Mouse (Mus musculus): ENCODE measurements around the gene Snapc2. TPM values are rescaled to one million over a fixed set of nuclear protein-coding genes. Genes with fewer than 3 reads are reported as not detected.

Gene Snapc2
- total and polyA plus RNA-seq, 2 experiments from 2014 or later: 26.7 to 84.9 TPM

DNA sequence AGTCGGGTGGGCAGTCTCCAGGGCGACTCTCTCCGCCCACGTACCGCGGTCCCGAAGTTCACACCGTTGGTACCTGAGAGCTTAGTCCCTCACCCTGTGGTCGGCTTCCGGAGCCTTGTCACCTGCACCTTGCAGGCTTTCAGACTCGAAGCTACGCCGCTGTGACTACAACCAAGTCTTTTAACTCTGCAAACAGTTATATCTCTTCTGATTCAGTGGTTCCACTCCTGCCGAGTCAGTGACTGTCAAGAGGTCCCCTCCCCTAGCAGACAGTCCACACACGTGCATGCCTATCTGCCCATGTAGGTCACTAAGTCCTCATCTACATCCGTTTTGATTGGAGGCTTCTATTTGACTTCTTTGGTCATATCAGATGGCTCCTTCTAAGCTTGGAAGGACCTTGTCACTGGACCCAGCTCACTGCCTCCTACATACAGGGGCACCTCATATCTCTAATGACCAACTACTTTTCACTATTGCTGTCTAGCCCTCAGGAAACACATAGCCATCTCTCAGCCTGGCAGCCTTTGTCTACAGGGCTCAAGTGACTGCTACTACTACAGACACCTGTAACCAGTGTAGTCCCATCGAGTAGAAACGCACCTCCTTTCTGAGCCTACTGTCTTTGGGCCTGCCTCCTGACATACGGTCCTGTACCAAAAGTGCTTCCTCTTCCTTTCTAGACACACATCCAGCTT lies 13.5 kb upstream of the Snapc2 start:
- peak; percentile 7; the same call in 1 of the 2 replicates for ATAC-seq (ENCODE audit: insufficient read depth, low read depth)
- no peak for DNase-seq (ENCODE audit: low spot score)
- 8% methylated on average over 19 of the region's 19 CpGs for WGBS
- no peaks in the 10 kb centered on the region for H3K9me3 ChIP-seq (replicated peaks; ENCODE audit: control insufficient read depth, low read length)
- peak overlapping the region; percentile 83 for H3K9ac ChIP-seq (replicated peaks; ENCODE audit: low read depth, low read length)
- TF ChIP-seq CTCF (IDR thresholded peaks at IDR 0.05; ENCODE audit: low read depth): no peak
- no peak for TF ChIP-seq EP300 (IDR thresholded peaks at IDR 0.05; ENCODE audit: low read depth)
- peak overlapping the region; percentile 96 for H3K27ac ChIP-seq (ENCODE audit: low read depth)
- peak overlapping the region; percentile 91 for H3K4me2 ChIP-seq (ENCODE audit: low read depth, low read length)
- H3K4me1 ChIP-seq (ENCODE audit: control insufficient read depth, insufficient read depth): peaks cover 22% of the 10 kb centered on the region
- peak overlapping the region; percentile 92 for H3K4me3 ChIP-seq (ENCODE audit: low read depth, low read length)
- H3K27me3 ChIP-seq (ENCODE audit: control insufficient read depth, insufficient read depth, low read length): no peaks in the 10 kb centered on the region
- H3K36me3 ChIP-seq (replicated peaks; ENCODE audit: control insufficient read depth, insufficient read depth, low read length): peaks cover 26% of the 10 kb centered on the region

DNA sequence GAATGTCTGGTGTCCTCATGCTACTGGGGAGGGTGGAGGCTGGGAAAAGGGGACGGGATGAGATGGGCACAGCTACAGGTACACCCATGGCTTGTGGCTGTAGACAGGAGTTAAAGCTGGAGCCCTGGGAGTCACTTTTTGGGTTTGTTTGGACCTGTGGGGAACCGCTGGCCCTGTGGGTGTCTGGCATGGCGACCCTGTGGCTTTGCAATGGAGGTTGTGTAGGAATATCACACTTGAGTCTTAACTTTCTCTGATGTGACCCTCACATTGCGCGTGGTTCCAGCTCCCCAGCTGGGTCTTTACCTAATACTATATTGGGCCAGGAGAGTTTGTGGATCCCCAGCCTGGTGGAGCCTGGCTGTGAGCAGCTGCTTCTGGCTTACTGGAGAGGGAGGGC lies 7.8 kb upstream of the Snapc2 start:
- no peak overlapping the region for H3K4me2 ChIP-seq (ENCODE audit: low read depth, low read length)

DNA sequence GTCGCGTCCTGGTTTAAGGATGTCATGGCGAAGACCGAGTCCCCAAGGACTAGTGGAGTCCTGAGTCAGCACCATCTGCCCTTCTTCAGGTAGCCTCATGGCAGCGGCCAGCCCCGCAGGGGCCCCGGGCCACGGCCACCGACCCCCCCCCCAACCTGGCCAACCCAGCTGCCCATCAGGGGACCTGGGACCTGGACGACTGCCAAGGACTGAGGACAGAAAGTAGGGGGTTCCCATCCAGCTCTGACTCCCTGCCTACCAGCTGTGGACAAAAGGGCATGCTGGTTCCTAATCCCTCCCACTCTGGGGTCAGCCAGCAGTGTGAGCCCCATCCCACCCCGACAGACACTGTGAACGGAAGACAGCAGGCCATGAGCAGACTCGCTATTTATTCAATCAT lies 7.1 kb upstream of the Snapc2 start:
- no peak for DNase-seq (ENCODE audit: low spot score)
- H3K9ac ChIP-seq (replicated peaks; ENCODE audit: low read depth, low read length): no peak overlapping the region
- H3K36me3 ChIP-seq (replicated peaks; ENCODE audit: control insufficient read depth, insufficient read depth, low read length): peaks cover 63% of the 10 kb centered on the region
- no peak overlapping the region for H3K4me3 ChIP-seq (ENCODE audit: low read depth, low read length)
- no peak for ATAC-seq (ENCODE audit: insufficient read depth, low read depth)
- H3K27me3 ChIP-seq (ENCODE audit: control insufficient read depth, insufficient read depth, low read length): no peaks in the 10 kb centered on the region
- no peaks in the 10 kb centered on the region for H3K9me3 ChIP-seq (replicated peaks; ENCODE audit: control insufficient read depth, low read length)
- H3K4me1 ChIP-seq (ENCODE audit: control insufficient read depth, insufficient read depth): 0 out of 2 replicates have a peak, but pooled peaks cover 4% of the 10 kb centered on the region
- no peak overlapping the region for H3K27ac ChIP-seq (ENCODE audit: low read depth)
- H3K4me2 ChIP-seq (ENCODE audit: low read depth, low read length): no peak overlapping the region
- 85% methylated on average over 13 of the region's 13 CpGs for WGBS
- no peak for TF ChIP-seq EP300 (IDR thresholded peaks at IDR 0.05; ENCODE audit: low read depth)
- TF ChIP-seq CTCF (IDR thresholded peaks at IDR 0.05; ENCODE audit: low read depth): no peak

More for the DNA sequence above, 7.8 kb upstream of the Snapc2 start:
- no peak for DNase-seq (ENCODE audit: low spot score)
- Histone ChIP-seq H3K36me3 (replicated peaks; ENCODE audit: control insufficient read depth, insufficient read depth, low read length) (peaks cover 63% of the 10 kb centered on the region), H3K4me3 (ENCODE audit: low read depth, low read length) (no peak overlapping the region), H3K4me1 (ENCODE audit: control insufficient read depth, insufficient read depth) (peaks cover 9% of the 10 kb centered on the region; the same call in 1 of the 2 replicates), H3K27me3 (ENCODE audit: control insufficient read depth, insufficient read depth, low read length) (no peaks in the 10 kb centered on the region), H3K9me3 (replicated peaks; ENCODE audit: control insufficient read depth, low read length) (no peaks in the 10 kb centered on the region), H3K27ac (ENCODE audit: low read depth) (no peak overlapping the region), H3K9ac (replicated peaks; ENCODE audit: low read depth, low read length) (no peak overlapping the region)
- WGBS: 95% methylated on average over 5 of the region's 5 CpGs
- no peak for TF ChIP-seq EP300 (IDR thresholded peaks at IDR 0.05; ENCODE audit: low read depth)
- no peak for TF ChIP-seq CTCF (IDR thresholded peaks at IDR 0.05; ENCODE audit: low read depth)
- ATAC-seq (ENCODE audit: insufficient read depth, low read depth): no peak

DNA sequence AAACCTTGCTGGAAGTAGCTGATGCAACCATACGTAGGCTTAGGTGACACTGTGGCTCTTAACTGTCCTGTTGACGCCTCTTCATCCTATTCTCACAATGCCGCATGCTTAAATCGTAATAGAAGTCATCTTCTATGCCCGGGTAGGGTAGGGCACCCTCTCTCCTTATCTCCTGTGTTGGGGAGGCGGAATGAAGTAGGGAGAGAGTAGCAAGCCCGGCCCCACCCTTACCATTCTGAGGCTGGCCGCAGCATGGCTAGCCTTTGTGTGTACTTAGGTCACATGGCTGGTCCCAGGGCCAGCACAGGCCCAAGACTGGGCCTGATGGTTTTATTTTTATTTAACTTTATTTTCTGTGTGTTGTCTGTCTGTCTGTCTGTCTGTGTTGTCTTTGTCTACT lies 5.6 kb upstream of the Snapc2 start:
- Histone ChIP-seq H3K36me3 (replicated peaks; ENCODE audit: control insufficient read depth, insufficient read depth, low read length) (peaks cover 57% of the 10 kb centered on the region), H3K27me3 (ENCODE audit: control insufficient read depth, insufficient read depth, low read length) (no peaks in the 10 kb centered on the region), H3K4me3 (ENCODE audit: low read depth, low read length) (no peak overlapping the region), H3K4me2 (ENCODE audit: low read depth, low read length) (no peak overlapping the region), H3K27ac (ENCODE audit: low read depth) (no peak overlapping the region), H3K4me1 (ENCODE audit: control insufficient read depth, insufficient read depth) (0 out of 2 replicates have a peak, but pooled peaks cover 4% of the 10 kb centered on the region), H3K9ac (replicated peaks; ENCODE audit: low read depth, low read length) (no peak overlapping the region), H3K9me3 (replicated peaks; ENCODE audit: control insufficient read depth, low read length) (no peaks in the 10 kb centered on the region)
- ATAC-seq (ENCODE audit: insufficient read depth, low read depth) (no peak), DNase-seq (ENCODE audit: low spot score) (no peak)
- no peak for TF ChIP-seq EP300 (IDR thresholded peaks at IDR 0.05; ENCODE audit: low read depth)
- no peak for TF ChIP-seq CTCF (IDR thresholded peaks at IDR 0.05; ENCODE audit: low read depth)
- WGBS: 80% methylated on average over 8 of the region's 8 CpGs

DNA sequence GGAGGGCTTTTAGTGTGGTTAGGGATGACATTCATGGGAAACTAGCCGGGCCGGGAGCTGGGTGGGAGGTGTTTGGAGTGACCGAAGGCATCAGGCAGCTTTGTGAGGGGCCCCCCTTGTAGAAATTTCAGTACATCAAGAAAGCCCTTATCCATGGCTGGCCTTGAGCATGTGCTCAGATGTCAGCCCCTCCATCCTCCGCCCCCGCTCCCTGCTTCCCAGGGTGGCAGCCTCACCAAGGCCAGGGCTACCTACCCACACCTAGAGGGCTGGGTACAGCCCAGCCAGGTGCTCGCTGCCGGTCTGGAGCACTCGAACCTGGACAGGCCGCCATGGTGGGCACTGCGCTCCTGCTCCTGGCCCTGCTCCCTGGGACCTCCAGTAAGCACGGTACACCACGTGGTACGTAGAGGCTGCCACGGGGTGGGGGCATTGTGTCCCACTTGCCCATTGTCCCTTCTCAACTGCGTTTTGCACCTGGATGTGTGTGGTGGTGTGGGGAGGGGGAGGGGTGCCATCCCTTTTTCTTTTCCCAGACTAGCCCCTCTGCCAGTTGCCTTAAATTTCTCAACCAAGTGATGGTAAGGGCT lies 4.8 kb upstream of the Snapc2 start, which contains the start of gene Tgfbr3l:
Gene Tgfbr3l, plus strand, starts transcription at position 264 of the 590 bp plus-strand sequence.
- Histone ChIP-seq H3K36me3 (replicated peaks; ENCODE audit: control insufficient read depth, insufficient read depth, low read length) (peaks cover 49% of the 10 kb centered on the region), H3K27me3 (ENCODE audit: control insufficient read depth, insufficient read depth, low read length) (no peaks in the 10 kb centered on the region), H3K9me3 (replicated peaks; ENCODE audit: control insufficient read depth, low read length) (no peaks in the 10 kb centered on the region), H3K4me1 (ENCODE audit: control insufficient read depth, insufficient read depth) (peaks cover 9% of the 10 kb centered on the region; the same call in 1 of the 2 replicates), H3K4me2 (ENCODE audit: low read depth, low read length) (peak within 1 kb of the TSS; percentile 45; the same call in 1 of the 2 replicates), H3K4me3 (ENCODE audit: low read depth, low read length) (no peak within 1 kb of the TSS), H3K27ac (ENCODE audit: low read depth) (no peak within 1 kb of the TSS), H3K9ac (replicated peaks; ENCODE audit: low read depth, low read length) (no peak within 1 kb of the TSS)
- no peak for ATAC-seq (ENCODE audit: insufficient read depth, low read depth)
- 82% methylated on average over 15 of the region's 15 CpGs for WGBS
- TF ChIP-seq EP300 (IDR thresholded peaks at IDR 0.05; ENCODE audit: low read depth) (no peak), CTCF (IDR thresholded peaks at IDR 0.05; ENCODE audit: low read depth) (no peak)
- no peak for DNase-seq (ENCODE audit: low spot score)
